8 mouse cellular contexts compared by ENCODE assay signal in genomic region chr7:56419253-56419844, GRCm38 (mm10).
DNase-seq lines count a peak whose midpoint lies in the region; ATAC-seq lines count a peak whose summit lies in the region.

No protein-coding gene starts in this region.

- H3K27me3 ChIP-seq in liver, embryonic 12.5 days (replicated peaks) = no peaks in the 10 kb centered on the region

- no peak overlapping the region for H3K4me3 ChIP-seq in liver, embryonic 12.5 days

- ATAC-seq in liver, embryonic 12.5 days = no peak

- H3K27ac ChIP-seq in liver, embryonic 12.5 days = no peak overlapping the region

- intact Hi-C loops in heart, postnatal 25 days (cut with DNase I) = no loop called here

- no peaks in the 10 kb centered on the region for H3K4me1 ChIP-seq in liver, embryonic 12.5 days

- WGBS in liver, embryonic 12.5 days (ENCODE audit: insufficient replicate concordance) = 27% methylated on average over 5 of the region's 5 CpGs

- H3K36me3 ChIP-seq in liver, embryonic 12.5 days = no peaks in the 10 kb centered on the region

- peak; percentile 16 for DNase-seq in adrenal gland, postnatal 10 days
- no peak for DNase-seq in adrenal gland, postnatal 4 days (ENCODE audit: low spot score in 2 of 2)
- DNase-seq in R1 (ENCODE audit: low read depth, low spot score) = peak; percentile 31
- peak; percentile 8 for DNase-seq in heart, postnatal 25 days (ENCODE audit: low spot score)
- peak; percentile 30 to 48 for DNase-seq in layer of hippocampus, postnatal 10 days (ENCODE audit: low spot score in 2 of 2)
- DNase-seq in right cerebral cortex, adult 2 months (ENCODE audit: low spot score in 2 of 2) = peak; percentile 53 to 61
- DNase-seq in embryo, embryonic 10 days (ENCODE audit: low spot score) = no peak

- H3K9ac ChIP-seq in liver, embryonic 12.5 days = no peak overlapping the region

- no peaks in the 10 kb centered on the region for H3K9me3 ChIP-seq in liver, embryonic 12.5 days (replicated peaks)

- H3K4me2 ChIP-seq in liver, embryonic 12.5 days = no peak overlapping the region

Comparison
In these comparisons a context has a peak if more than half of its experiments do, and no peak if none do; other contexts are left out.
1. DNase-seq: peak in adrenal gland, postnatal 10 days (single experiment), R1 (single experiment), heart, postnatal 25 days (single experiment), layer of hippocampus, postnatal 10 days (2 of 2) and right cerebral cortex, adult 2 months (2 of 2); none in adrenal gland, postnatal 4 days (0 of 2) and embryo, embryonic 10 days (single experiment).